Mouse (Mus musculus): ENCODE data around the gene Fshb.

Fshb gene

DNA sequence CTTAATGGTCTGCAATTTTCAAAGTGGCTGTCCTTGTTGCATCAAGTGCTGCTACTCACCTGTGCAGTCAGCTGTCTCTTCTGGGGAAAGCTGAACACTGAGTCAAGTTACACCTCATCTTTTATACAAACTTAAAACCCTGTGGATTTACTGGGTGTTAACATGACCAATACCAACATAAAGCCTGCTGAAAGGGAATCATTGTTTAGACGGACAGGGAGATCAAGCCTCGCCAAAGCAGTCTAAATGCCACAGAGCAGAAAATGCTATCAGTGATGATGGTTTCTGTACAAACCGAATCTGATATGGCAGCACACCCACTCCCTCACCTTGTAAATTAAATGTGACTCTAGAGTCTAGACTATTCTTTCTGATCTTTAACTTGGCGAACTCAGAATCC lies at the start of gene Fshb:
Gene Fshb (minus strand): TSS at position 101 of the 400 bp plus-strand sequence.
- DNase-seq, result no peak

DNA sequence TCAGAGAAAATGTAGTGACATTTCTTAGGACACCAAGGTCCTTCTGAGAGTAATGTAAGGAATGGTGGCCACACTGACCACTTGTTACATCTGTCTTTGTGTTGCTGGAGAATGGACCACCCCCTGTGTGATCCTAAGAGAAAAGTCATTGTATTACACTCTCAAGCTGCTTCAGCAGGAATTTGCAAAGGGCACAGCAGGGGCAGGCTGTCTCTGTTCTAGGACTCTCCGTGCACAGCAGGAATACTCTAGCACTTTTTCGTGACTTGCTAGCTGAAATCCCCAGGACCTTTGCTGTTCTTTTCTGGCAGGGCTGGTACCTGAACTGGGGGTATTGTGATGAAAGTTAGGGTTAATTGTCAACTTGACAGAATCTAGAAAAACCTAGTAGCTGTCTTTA lies 24.8 kb upstream of the Fshb start:
- no peak for DNase-seq

GRCm38 (mm10) chr2:107083071-107083885 lies 23.8 kb upstream of the Fshb start:
- no peak for DNase-seq

DNA sequence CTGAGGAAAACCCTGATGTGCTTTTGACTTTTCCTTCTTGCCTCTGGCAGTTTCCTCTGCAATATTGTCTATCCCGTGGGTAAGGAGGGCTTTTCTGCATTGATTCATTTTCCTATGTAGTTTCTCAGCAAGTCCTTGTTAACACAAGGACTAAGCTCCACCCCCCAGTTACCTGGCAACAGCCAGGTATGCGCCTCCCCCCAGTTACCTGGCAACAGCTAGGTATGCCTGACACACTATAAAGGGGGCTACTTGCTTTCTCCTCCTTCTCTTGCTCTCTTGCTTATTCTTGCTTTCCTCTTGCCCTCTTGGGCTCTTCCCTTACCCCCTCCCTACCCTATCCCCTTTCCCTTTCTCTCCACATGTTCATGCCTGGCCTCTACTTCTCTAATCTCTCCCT lies 3.8 kb upstream of the Fshb start:
- DNase-seq, result no peak

- no peak for DNase-seq
Observed at GRCm38 (mm10) chr2:107045955-107046354, 13.5 kb downstream of the Fshb start.

DNA sequence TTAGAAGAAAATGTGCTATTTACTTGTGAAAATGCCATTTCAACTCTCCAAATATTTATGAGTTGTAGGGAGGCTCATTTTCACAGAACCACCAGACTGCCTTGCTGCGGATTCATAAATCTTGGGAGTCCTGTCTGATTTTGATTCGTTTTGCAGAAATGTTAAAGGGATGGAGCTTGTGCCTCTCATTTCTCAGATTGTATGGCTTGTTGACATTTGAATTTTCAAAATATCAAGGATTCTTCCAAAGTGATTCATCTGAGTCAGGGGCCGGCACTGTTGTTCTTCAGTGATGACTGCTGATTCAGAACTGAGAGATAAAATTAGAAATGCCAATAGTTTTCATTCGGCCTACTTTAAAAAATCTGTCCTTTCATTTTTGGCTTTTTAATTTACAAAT lies 18.6 kb downstream of the Fshb start:
- no peak for DNase-seq

DNA sequence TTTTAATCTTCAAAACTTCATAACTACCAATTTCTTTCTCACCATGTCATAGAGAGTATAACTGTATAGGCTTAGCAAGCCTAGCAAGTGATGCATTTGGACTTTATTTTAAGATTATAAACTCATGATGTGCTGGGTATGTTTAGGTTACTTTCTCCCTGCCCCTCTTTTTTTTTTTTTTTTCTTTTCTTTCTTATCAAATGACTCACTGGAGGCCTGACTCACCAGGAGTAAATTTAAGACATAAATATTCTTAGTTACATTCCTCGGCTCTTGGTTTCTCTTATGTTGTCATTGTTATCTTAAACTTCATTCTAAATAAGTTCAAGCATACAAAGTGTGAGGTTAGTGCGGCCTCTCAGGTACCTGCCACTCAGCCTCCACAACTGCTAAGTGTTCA lies 23.5 kb downstream of the Fshb start:
- DNase-seq, result no peak

DNA sequence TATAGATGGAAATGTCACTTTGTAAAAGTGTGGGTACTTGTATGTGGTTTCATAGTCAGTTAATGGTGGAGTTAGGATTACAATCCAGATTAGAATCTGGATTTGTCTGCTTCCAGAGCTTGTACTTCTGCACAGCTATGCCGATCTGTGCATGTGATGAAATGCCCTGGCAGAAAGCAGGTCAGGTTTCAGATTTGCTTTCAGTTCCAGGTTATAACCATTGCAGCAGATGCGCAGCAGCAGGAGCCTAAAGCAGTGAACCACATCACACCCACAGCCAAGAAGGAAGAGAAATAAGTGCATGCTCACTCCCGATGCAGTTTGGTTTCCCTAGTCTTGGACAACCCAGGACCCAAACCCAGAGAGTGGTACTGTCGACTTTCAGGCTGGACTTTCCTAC lies 34.8 kb downstream of the Fshb start:
- DNase-seq, result no peak

- no peak for DNase-seq
Observed at GRCm38 (mm10) chr2:107022713-107023112, 36.7 kb downstream of the Fshb start.

DNA sequence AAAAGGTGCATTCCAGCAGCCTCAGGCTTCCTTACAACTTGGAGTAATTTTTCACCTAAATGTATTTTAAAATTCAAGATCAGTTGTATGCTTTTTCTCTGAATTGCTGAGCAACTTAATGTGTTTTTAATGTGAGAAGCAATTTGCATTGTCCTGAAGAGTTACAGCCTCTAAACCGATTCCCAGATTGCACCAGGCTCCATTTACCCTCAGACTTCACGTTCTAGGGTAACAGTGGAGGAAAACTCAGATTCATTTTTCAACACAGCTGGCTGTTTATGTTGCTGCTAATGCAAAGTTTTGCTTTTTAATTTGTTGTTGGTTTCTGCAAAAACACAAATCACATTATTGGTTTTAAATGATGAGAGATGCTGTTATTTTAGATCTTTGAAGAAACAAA lies 40.1 kb downstream of the Fshb start:
- DNase-seq, result no peak

GRCm38 (mm10) chr2:107013161-107013560 lies 46.3 kb downstream of the Fshb start:
- no peak for DNase-seq

GRCm38 (mm10) chr2:107012318-107012717 lies 47.1 kb downstream of the Fshb start:
- no peak for DNase-seq

DNA sequence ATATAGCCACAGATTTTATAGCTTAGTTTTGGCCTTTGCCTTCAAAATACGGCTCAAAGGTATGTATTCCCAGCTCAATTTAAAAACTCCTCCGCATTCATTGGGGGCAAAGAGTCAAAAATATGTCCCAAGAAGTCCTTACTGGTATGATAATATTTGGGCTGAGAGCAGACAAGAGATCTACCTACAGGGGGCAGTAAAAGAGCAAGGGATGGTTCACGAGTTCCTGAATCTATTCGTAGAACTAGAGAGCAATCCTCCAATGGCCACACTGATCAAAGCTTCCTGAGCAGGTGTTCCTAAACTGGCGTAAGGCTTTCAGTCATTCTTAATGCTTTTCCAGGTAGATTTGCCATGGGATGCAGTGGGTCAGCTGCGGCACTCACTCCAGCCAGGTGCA lies 49.3 kb downstream of the Fshb start:
- no peak for DNase-seq

- no peak for DNase-seq
Observed at GRCm38 (mm10) chr2:107006378-107006777, 53.1 kb downstream of the Fshb start.
